Mouse (Mus musculus) ES-E14 (cell line): ENCODE data around the gene Il12a. TPM values are rescaled to one million over a fixed set of nuclear protein-coding genes. Genes with fewer than 3 reads are reported as not detected.

Source experiments
- DNase-seq: peaks from one replicate; pipeline ENCODE4 v3.0.0-alpha.2; 2013; ENCODE audit warnings: low read depth, low spot score
- H3K27ac ChIP-seq: 2 replicates; pipeline ENCODE4 v1.5.1; 2012; ENCODE audit warnings: low read depth, mild to moderate bottlenecking, low read length, moderate library complexity, mixed read lengths; ENCODE audit not compliant: poor library complexity, insufficient read depth, severe bottlenecking
- H3K36me3 ChIP-seq: 2 replicates; pipeline ENCODE4 v1.6.1; 2012; ENCODE audit warnings: mild to moderate bottlenecking, low read length, moderate library complexity, mixed read lengths; ENCODE audit not compliant: control insufficient read depth, poor library complexity, insufficient read depth, severe bottlenecking
- H3K4me1 ChIP-seq, 2 experiments: fragments of 150-350 bp in 1 of 2; sonication (generic) in 1 of 2; 2 replicates each; pipeline ENCODE4 v1.6.1; 2012; ENCODE audit warnings: low read length in 2 of 2, mild to moderate bottlenecking in 1 of 2, mixed read lengths in 1 of 2; ENCODE audit not compliant: control insufficient read depth in 2 of 2, insufficient read depth in 2 of 2, poor library complexity in 1 of 2
- H3K4me3 ChIP-seq, 2 experiments: fragments of 150-350 bp in 1 of 2; sonication (generic) in 1 of 2; 2 replicates each; pipeline ENCODE4 v1.5.1; 2012; ENCODE audit warnings: low read length in 2 of 2, low read depth in 1 of 2, mild to moderate bottlenecking in 1 of 2, mixed read lengths in 1 of 2; ENCODE audit not compliant: insufficient read depth in 1 of 2, poor library complexity in 1 of 2, severe bottlenecking in 1 of 2
- H3K9ac ChIP-seq: 2 replicates; pipeline ENCODE4 v1.6.1; 2012; ENCODE audit warnings: low read depth, mild to moderate bottlenecking, low read length, mixed read lengths; ENCODE audit not compliant: poor library complexity, insufficient read depth, severe bottlenecking
- H3K9me3 ChIP-seq: fragments of 150-350 bp; sonication (generic); 2 replicates; pipeline ENCODE4 v1.6.1; 2012; ENCODE audit warnings: low read depth, mild to moderate bottlenecking, low read length; ENCODE audit not compliant: control insufficient read depth, insufficient read depth
- CHD2 ChIP-seq: IDR thresholded peaks from 2 replicates; pipeline ENCODE4 v1.6.1; 2014; ENCODE audit warnings: mild to moderate bottlenecking, low read depth, low read length, inconsistent platforms
- HCFC1 ChIP-seq: IDR thresholded peaks from 2 replicates; pipeline ENCODE4 v1.6.1; 2012; ENCODE audit warnings: low read length, inconsistent platforms, borderline replicate concordance; ENCODE audit not compliant: insufficient read depth
- MAFK ChIP-seq: IDR thresholded peaks from 2 replicates; pipeline ENCODE4 v1.6.1; 2014; ENCODE audit warnings: mild to moderate bottlenecking, low read depth, low read length, inconsistent platforms; ENCODE audit not compliant: insufficient read depth
- ZC3H11A ChIP-seq: IDR thresholded peaks from 2 replicates; pipeline ENCODE4 v1.6.1; 2012; ENCODE audit warnings: low read depth, mild to moderate bottlenecking, inconsistent platforms, low read length, borderline replicate concordance
- ZNF384 ChIP-seq: IDR thresholded peaks from 2 replicates; pipeline ENCODE4 v1.6.1; 2012; ENCODE audit warnings: low read depth, low read length, inconsistent platforms
- in situ Hi-C, 2 experiments: fragments of 600-800 bp; cut with MboI; formaldehyde crosslinking; loops; one replicate each; pipeline ENCODE4 v1.15.1; 2025; ENCODE audit warnings: low sequenced_read_pairs in 2 of 2, inconsistent platforms in 1 of 2; ENCODE audit not compliant: unreplicated experiment in 2 of 2
- total RNA-seq: library from RNA; depleted of rRNA; stranded (reverse); fragments of 300-350 nt; gene quantifications from 2 replicates; pipeline ENCODE4 v1.2.3, GENCODE M21; 2012

Gene Il12a
- total RNA-seq, 1 experiment: not detected

GRCm38 (mm10) chr3:68669418-68669974 lies 20.9 kb upstream of the Il12a start:
- no peaks in the 10 kb centered on the region for H3K36me3 ChIP-seq
- no peak overlapping the region for H3K9ac ChIP-seq
- no peak for TF ChIP-seq HCFC1
- no peak overlapping the region for H3K27ac ChIP-seq
- H3K4me1 ChIP-seq: no peaks in the 10 kb centered on the region
- H3K9me3 ChIP-seq: no peaks in the 10 kb centered on the region
- DNase-seq: no peak
- in situ Hi-C loops: no loop called here
- no peak overlapping the region for H3K4me3 ChIP-seq

- TF ChIP-seq CHD2 (no peak), MAFK (no peak), ZNF384 (no peak), HCFC1 (no peak), ZC3H11A (no peak)
- DNase-seq: no peak
- in situ Hi-C loops: no loop called here
Observed at GRCm38 (mm10) chr3:68674721-68675120, 15.7 kb upstream of the Il12a start.

GRCm38 (mm10) chr3:68675216-68675835 lies 15.1 kb upstream of the Il12a start:
- no peak overlapping the region for H3K9ac ChIP-seq
- H3K4me3 ChIP-seq: no peak overlapping the region
- no peak for DNase-seq
- H3K9me3 ChIP-seq: no peaks in the 10 kb centered on the region
- H3K36me3 ChIP-seq: no peaks in the 10 kb centered on the region
- TF ChIP-seq CHD2 (no peak), ZNF384 (no peak), HCFC1 (no peak), MAFK (no peak), ZC3H11A (no peak)
- H3K27ac ChIP-seq: no peak overlapping the region
- H3K4me1 ChIP-seq: peaks cover 0 to 3% of the 10 kb centered on the region in 2 experiments; a peak in 2 of 4 replicates
- in situ Hi-C loops: no loop called here

More at GRCm38 (mm10) chr3:68674721-68675120, 15.7 kb upstream of the Il12a start:
- no peaks in the 10 kb centered on the region for H3K36me3 ChIP-seq
- no peak overlapping the region for H3K9ac ChIP-seq
- no peaks in the 10 kb centered on the region for H3K9me3 ChIP-seq
- no peak overlapping the region for H3K27ac ChIP-seq
- no peak overlapping the region for H3K4me3 ChIP-seq
- peaks cover 0 to 3% of the 10 kb centered on the region in 2 experiments; a peak in 2 of 4 replicates for H3K4me1 ChIP-seq

GRCm38 (mm10) chr3:68675980-68676678 lies 14.3 kb upstream of the Il12a start:
- in situ Hi-C loops: no loop called here
- TF ChIP-seq HCFC1 (no peak), CHD2 (no peak), ZNF384 (no peak), ZC3H11A (no peak), MAFK (no peak)
- Histone ChIP-seq H3K36me3 (no peaks in the 10 kb centered on the region), H3K27ac (no peak overlapping the region), H3K9me3 (no peaks in the 10 kb centered on the region), H3K9ac (no peak overlapping the region), H3K4me1 (peaks cover 0 to 3% of the 10 kb centered on the region in 2 experiments; a peak in 2 of 4 replicates), H3K4me3 (peak overlapping the region in 1 of 2 experiments; percentile 13; a peak in 1 of 4 replicates)
- DNase-seq: no peak
